Mouse (Mus musculus): ENCODE results near the gene Hecw2. TPM values are rescaled to one million over a fixed set of nuclear protein-coding genes. Genes with fewer than 3 reads are reported as not detected.

Gene Hecw2
- polyA plus RNA-seq, 1 experiment = 5.2 TPM

GRCm38 (mm10) chr1:53814077-53814705 lies 380.8 kb downstream of the Hecw2 start:
- H3K4me1 ChIP-seq (ENCODE audit: control insufficient read depth, insufficient read depth, low read length) = peaks cover 6% of the 10 kb centered on the region; the same call in 1 of the 2 replicates
- no peak overlapping the region for H3K27ac ChIP-seq (ENCODE audit: insufficient read depth, low read length)
- no peak overlapping the region for H3K4me3 ChIP-seq (ENCODE audit: insufficient read depth, low read length)
- TF ChIP-seq POLR2A (IDR thresholded peaks at IDR 0.05; ENCODE audit: low read depth, low read length) (no peak), CTCF (IDR thresholded peaks at IDR 0.05; ENCODE audit: borderline replicate concordance, insufficient read depth, low read length) (no peak)

GRCm38 (mm10) chr1:53811919-53812318 lies 383.0 kb downstream of the Hecw2 start:
- Histone ChIP-seq H3K4me3 (ENCODE audit: insufficient read depth, low read length) (no peak overlapping the region), H3K27ac (ENCODE audit: insufficient read depth, low read length) (no peak overlapping the region), H3K4me1 (ENCODE audit: control insufficient read depth, insufficient read depth, low read length) (0 out of 2 replicates have a peak, but pooled peaks cover 4% of the 10 kb centered on the region)
- TF ChIP-seq CTCF (IDR thresholded peaks at IDR 0.05; ENCODE audit: borderline replicate concordance, insufficient read depth, low read length) (no peak), POLR2A (IDR thresholded peaks at IDR 0.05; ENCODE audit: low read depth, low read length) (no peak)

GRCm38 (mm10) chr1:53808229-53808628 lies 386.7 kb downstream of the Hecw2 start:
- Histone ChIP-seq H3K4me3 (ENCODE audit: insufficient read depth, low read length) (no peak overlapping the region), H3K27ac (ENCODE audit: insufficient read depth, low read length) (peak overlapping the region; percentile 47), H3K4me1 (ENCODE audit: control insufficient read depth, insufficient read depth, low read length) (0 out of 2 replicates have a peak, but pooled peaks cover 4% of the 10 kb centered on the region)
- no peak for TF ChIP-seq CTCF (IDR thresholded peaks at IDR 0.05; ENCODE audit: borderline replicate concordance, insufficient read depth, low read length)
- TF ChIP-seq POLR2A (IDR thresholded peaks at IDR 0.05; ENCODE audit: low read depth, low read length) = no peak

GRCm38 (mm10) chr1:53797811-53798210 lies 397.2 kb downstream of the Hecw2 start:
- Histone ChIP-seq H3K27ac (ENCODE audit: insufficient read depth, low read length) (no peak overlapping the region), H3K4me3 (ENCODE audit: insufficient read depth, low read length) (no peak overlapping the region), H3K4me1 (ENCODE audit: control insufficient read depth, insufficient read depth, low read length) (no peaks in the 10 kb centered on the region)
- TF ChIP-seq POLR2A (IDR thresholded peaks at IDR 0.05; ENCODE audit: low read depth, low read length) = no peak
- no peak for TF ChIP-seq CTCF (IDR thresholded peaks at IDR 0.05; ENCODE audit: borderline replicate concordance, insufficient read depth, low read length)

GRCm38 (mm10) chr1:53797074-53797473 lies 397.9 kb downstream of the Hecw2 start:
- no peak for TF ChIP-seq POLR2A (IDR thresholded peaks at IDR 0.05; ENCODE audit: low read depth, low read length)
- no peak for TF ChIP-seq CTCF (IDR thresholded peaks at IDR 0.05; ENCODE audit: borderline replicate concordance, insufficient read depth, low read length)
- no peak overlapping the region for H3K4me3 ChIP-seq (ENCODE audit: insufficient read depth, low read length)
- H3K4me1 ChIP-seq (ENCODE audit: control insufficient read depth, insufficient read depth, low read length) = no peaks in the 10 kb centered on the region
- no peak overlapping the region for H3K27ac ChIP-seq (ENCODE audit: insufficient read depth, low read length)

- no peak for TF ChIP-seq POLR2A (IDR thresholded peaks at IDR 0.05; ENCODE audit: low read depth, low read length)
- TF ChIP-seq CTCF (IDR thresholded peaks at IDR 0.05; ENCODE audit: borderline replicate concordance, insufficient read depth, low read length) = no peak
- H3K4me3 ChIP-seq (ENCODE audit: insufficient read depth, low read length) = no peak overlapping the region
- H3K4me1 ChIP-seq (ENCODE audit: control insufficient read depth, insufficient read depth, low read length) = no peaks in the 10 kb centered on the region
- H3K27ac ChIP-seq (ENCODE audit: insufficient read depth, low read length) = no peak overlapping the region
Observed at GRCm38 (mm10) chr1:53796271-53796670, 398.7 kb downstream of the Hecw2 start.

GRCm38 (mm10) chr1:53795591-53795990 lies 399.4 kb downstream of the Hecw2 start:
- no peaks in the 10 kb centered on the region for H3K4me1 ChIP-seq (ENCODE audit: control insufficient read depth, insufficient read depth, low read length)
- TF ChIP-seq POLR2A (IDR thresholded peaks at IDR 0.05; ENCODE audit: low read depth, low read length) = no peak
- no peak for TF ChIP-seq CTCF (IDR thresholded peaks at IDR 0.05; ENCODE audit: borderline replicate concordance, insufficient read depth, low read length)

GRCm38 (mm10) chr1:53795081-53795480 lies 399.9 kb downstream of the Hecw2 start:
- TF ChIP-seq POLR2A (IDR thresholded peaks at IDR 0.05; ENCODE audit: low read depth, low read length) = no peak
- no peak for TF ChIP-seq CTCF (IDR thresholded peaks at IDR 0.05; ENCODE audit: borderline replicate concordance, insufficient read depth, low read length)
- Histone ChIP-seq H3K27ac (ENCODE audit: insufficient read depth, low read length) (no peak overlapping the region), H3K4me1 (ENCODE audit: control insufficient read depth, insufficient read depth, low read length) (no peaks in the 10 kb centered on the region), H3K4me3 (ENCODE audit: insufficient read depth, low read length) (no peak overlapping the region)

More at GRCm38 (mm10) chr1:53795591-53795990, 399.4 kb downstream of the Hecw2 start:
- no peak overlapping the region for H3K4me3 ChIP-seq (ENCODE audit: insufficient read depth, low read length)
- H3K27ac ChIP-seq (ENCODE audit: insufficient read depth, low read length) = no peak overlapping the region

- Histone ChIP-seq H3K4me1 (ENCODE audit: control insufficient read depth, insufficient read depth, low read length) (no peaks in the 10 kb centered on the region), H3K4me3 (ENCODE audit: insufficient read depth, low read length) (no peak overlapping the region), H3K27ac (ENCODE audit: insufficient read depth, low read length) (no peak overlapping the region)
- TF ChIP-seq CTCF (IDR thresholded peaks at IDR 0.05; ENCODE audit: borderline replicate concordance, insufficient read depth, low read length) = no peak
- TF ChIP-seq POLR2A (IDR thresholded peaks at IDR 0.05; ENCODE audit: low read depth, low read length) = no peak
Observed at GRCm38 (mm10) chr1:53794279-53794678, 400.7 kb downstream of the Hecw2 start.

GRCm38 (mm10) chr1:53791343-53791742 lies 403.6 kb downstream of the Hecw2 start:
- Histone ChIP-seq H3K4me1 (ENCODE audit: control insufficient read depth, insufficient read depth, low read length) (no peaks in the 10 kb centered on the region), H3K27ac (ENCODE audit: insufficient read depth, low read length) (no peak overlapping the region), H3K4me3 (ENCODE audit: insufficient read depth, low read length) (no peak overlapping the region)
- TF ChIP-seq CTCF (IDR thresholded peaks at IDR 0.05; ENCODE audit: borderline replicate concordance, insufficient read depth, low read length) (no peak), POLR2A (IDR thresholded peaks at IDR 0.05; ENCODE audit: low read depth, low read length) (no peak)
